Mouse (Mus musculus) brain, embryonic 14.5 days (tissue): ENCODE measurements around the gene Trat1. TPM values are rescaled to one million over a fixed set of nuclear protein-coding genes. Genes with fewer than 3 reads are reported as not detected.

Experiments
- DNase-seq: peaks from one replicate; pipeline ENCODE4 v3.0.0-alpha.2; 2011; ENCODE audit warnings: low read depth
- CTCF ChIP-seq: fragments of 200-500 bp; IDR thresholded peaks from 2 replicates; pipeline ENCODE4 v1.5.1; 2012; ENCODE audit warnings: inconsistent platforms, mild to moderate bottlenecking, moderate library complexity, borderline replicate concordance; ENCODE audit not compliant: insufficient read depth, insufficient read length; ENCODE audit errors: extremely low read depth
- POLR2A ChIP-seq: fragments of 200-500 bp; IDR thresholded peaks from 2 replicates; pipeline ENCODE4 v1.6.1; 2012; ENCODE audit warnings: mild to moderate bottlenecking, inconsistent platforms, borderline replicate concordance; ENCODE audit not compliant: poor library complexity, insufficient read depth, insufficient read length, severe bottlenecking; ENCODE audit errors: extremely low read depth
- polyA plus RNA-seq: library from polyadenylated mRNA; depleted of rRNA; stranded (reverse); fragments of >200 nt; gene quantifications from 2 replicates; pipeline ENCODE4 v1.2.3, GENCODE M21; 2012; rRNA removed

The Trat1 gene
- polyA plus RNA-seq, 1 experiment = 0.10 TPM

DNA sequence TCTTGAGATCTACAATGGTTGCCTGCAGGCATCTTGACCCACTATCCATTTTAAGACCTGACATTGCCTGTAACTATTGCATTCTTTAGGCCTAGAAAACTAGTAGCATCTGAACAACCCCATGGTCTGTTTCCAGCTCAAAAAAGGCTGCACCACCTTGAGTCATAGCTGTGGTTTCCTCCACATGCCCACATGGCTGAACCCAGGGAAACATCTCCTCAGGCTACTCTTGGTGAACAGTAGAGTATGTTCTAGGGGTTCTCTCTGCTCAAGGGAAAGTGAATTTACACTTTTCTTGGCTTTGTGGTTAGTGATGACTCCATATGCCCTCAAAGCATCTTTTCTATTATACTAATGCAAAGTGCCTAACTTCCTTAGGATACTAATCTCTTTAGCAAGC is 55.5 kb downstream of the Trat1 start:
- no peak for DNase-seq
- TF ChIP-seq CTCF (no peak), POLR2A (no peak)

- TF ChIP-seq CTCF (no peak), POLR2A (no peak)
- DNase-seq = no peak
These were observed 69.9 kb downstream of the Trat1 start for GRCm38 (mm10) chr16:48701896-48702295.

Other genes starting within 250 kb of the Trat1 start
- gene Retnlb, start 44.8 kb upstream of the Trat1 start, polyA plus RNA-seq = not detected in 2 replicates
- not detected in 2 replicates for gene Retnla, start 70.5 kb upstream of the Trat1 start, polyA plus RNA-seq
- gene Retnlg, start 100.6 kb upstream of the Trat1 start, polyA plus RNA-seq = 0.51 TPM in 1 of 2 replicates, not detected in the other
- 92.6 and 94.8 TPM in 2 replicates for gene Dzip3, start 222.1 kb upstream of the Trat1 start, polyA plus RNA-seq
- 15.0 and 23.6 TPM in 2 replicates for gene Cip2a, start 222.2 kb upstream of the Trat1 start, polyA plus RNA-seq